Mouse (Mus musculus) CH12.LX (cell line): Measurements from ENCODE around the gene Ssbp3.

Experiments
- CHD1 ChIP-seq: IDR thresholded peaks from 2 replicates; pipeline ENCODE4 v1.6.1; 2012; ENCODE audit warnings: low read depth, low read length, improper control_type of control experiment, inconsistent platforms
- POLR2A ChIP-seq: IDR thresholded peaks from 2 replicates; pipeline ENCODE4 v1.6.1; 2011; ENCODE audit warnings: low read depth, mild to moderate bottlenecking, improper control_type of control experiment, low read length

DNA sequence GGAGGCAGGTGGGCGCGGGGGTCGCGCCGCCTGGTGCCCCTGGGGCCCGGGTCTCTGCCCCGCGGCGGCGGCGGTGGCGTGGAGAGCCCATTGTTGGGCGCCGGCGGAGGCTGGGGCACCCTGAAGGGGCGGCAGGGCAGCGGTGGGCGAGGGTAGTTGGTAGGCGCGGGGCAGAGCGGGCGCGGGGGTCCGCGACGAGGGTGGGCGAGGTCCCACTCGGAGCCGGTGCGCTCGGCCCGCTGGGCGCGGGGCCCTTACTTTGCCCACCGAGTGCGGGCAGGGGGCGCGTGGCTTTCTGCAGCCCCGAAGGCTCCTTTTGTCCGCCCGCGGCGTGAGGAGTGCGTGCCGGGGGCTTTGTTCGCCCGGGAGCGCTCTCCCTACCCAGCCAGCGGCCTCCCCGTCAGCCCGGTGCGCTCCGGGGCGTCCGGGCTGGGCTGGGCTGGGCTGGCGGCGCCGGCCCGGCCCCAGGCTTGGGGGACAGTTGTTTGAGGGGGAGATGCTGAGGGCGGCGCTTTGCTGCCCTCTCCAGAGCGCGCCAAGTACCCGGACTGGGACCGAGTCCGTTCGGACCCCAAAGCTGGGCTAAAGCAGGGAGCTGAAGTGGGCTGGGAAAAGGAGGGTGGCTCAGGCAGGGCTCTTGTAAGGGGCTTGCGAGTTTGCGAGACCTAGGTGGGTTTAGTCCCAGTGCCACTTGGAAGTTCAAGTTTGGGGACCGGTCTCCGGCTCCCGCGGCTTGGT, 1.6 kb downstream of the Ssbp3 start:
- TF ChIP-seq POLR2A (no peak), CHD1 (no peak)
